Mouse (Mus musculus): ENCODE data around the gene Chst4.
"Not testable (repeated sequence)": the region's sequence is repeated elsewhere in the genome, so short reads cannot be mapped to it uniquely, and the experiment has no call there.

Chst4 gene

DNA sequence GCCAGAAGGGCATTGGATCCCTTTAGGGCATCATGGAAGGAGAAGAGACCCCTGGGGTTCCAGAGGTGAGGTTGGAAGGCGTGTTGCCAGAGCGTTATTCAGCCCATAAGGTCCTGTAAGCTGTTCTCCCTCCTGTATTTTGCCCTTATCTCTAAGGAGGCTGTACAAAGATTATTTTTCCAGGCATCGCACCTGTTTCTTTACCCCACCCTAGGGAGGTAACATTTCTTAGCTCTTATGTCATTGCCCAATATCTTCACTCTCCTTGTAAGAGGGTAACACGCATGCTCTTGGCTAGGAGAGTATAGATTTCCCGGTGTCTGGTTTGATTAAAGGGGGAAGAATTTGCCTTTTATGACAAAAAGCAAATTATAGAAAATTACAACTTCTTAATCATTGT, at the start of gene Chst4:
Gene Chst4 (minus strand): TSS at position 82 of the 400 bp plus-strand sequence.
- DNase-seq (ENCODE audit: low spot score in 2 of 2): no peak

DNA sequence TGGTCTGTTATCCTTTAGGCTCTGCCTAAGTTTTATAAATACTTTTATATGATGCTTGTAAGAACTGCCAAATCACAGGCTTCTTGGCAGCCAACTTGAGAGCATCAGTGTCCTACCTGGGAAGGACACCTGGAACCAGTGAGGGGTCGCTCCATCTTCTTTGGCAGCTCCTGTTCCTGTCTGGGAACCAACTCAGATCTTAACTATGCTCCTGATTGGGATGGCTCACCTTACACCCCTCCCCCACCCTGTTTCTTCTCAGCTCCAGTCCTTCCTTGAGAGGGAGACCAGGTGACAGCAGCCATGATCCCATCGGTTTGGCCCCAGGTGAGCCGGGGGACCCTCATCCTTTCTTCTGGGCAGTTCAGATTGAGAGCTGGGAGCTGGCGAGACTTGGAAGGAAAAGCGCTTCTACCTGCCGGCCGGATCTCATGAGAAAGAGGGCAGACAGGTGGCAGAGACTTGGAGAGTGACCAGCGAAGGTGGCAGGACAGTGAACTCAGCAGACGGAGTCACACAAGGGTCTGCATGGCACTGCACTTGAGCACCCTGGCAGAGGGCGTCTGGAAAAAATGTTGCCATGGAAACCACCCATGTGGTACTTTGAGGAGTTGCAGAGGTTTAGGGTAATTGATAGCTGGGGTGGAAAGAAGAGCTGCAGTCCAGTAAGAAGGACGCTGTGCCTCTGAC, 43.0 kb upstream of the Chst4 start:
- no peak for DNase-seq (ENCODE audit: low spot score in 2 of 2)

DNA sequence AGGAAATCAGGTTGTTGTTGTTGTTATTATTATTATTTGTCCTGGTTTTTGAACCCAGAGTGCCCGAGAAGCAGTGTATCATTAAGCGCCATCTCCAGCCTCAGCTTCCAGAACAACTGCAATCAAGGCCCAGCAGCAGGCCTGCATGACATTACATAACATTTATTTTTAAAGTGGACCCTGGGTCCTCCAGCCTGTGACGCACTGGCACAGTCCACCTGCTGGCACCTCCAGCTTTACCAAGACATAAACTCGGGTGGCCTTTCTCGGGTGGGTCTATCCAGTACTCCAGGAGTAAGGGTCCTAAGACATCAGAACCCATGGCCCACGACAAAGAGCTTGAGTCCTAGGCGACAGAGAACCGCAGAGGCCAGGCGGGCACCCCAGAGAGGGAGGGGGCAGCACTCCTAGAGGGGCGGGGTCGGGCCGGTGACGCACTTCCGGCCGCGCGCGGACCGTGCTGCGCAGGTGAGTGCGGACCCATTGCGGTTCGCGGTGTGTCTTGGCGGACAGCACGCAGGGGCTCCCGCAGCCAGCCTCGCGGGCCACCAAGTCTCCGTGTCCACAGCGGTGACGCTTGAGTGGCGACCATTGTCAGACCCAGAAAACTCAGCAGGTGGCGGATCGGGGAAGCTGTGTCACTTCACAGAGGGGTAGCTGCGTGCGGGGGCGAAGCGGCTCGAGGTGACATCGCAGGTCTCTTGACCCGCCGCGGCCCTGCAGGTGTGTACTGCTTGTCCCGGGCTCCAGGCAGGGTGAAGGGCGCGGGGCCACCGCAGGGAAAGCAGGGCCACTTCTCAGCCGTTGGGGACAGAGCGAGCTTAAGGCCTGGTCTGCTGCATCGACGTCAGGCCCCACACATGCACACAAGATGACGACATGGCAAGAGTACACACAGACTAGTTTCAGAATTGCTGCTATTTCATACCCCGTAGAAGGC, 40.0 kb upstream of the Chst4 start, which contains the start of gene Zfp612:
Gene Zfp612 (plus strand): TSS at position 465 of the 940 bp plus-strand sequence.
- DNase-seq (ENCODE audit: low spot score in 2 of 2): no peak

DNA sequence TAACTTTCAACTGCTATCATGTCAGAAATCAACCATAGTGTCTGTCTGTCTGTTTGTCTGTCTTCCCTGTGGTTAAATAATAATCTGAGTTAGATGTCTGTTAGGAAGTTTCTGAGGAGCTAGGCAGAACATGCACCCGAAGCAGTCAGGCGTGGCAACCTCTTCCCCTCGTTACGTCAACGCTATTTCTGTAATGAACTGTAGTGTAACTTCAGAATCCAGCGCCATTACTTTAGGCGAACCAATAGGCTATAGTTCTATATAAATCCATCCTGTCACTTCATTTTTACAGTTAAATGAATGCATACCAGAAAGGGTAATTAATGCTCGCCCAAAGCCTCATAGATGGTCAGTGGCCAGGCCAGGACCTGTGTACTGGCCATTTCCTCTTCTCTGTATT, 35.0 kb upstream of the Chst4 start:
- no peak for DNase-seq (ENCODE audit: low spot score in 2 of 2)

DNA sequence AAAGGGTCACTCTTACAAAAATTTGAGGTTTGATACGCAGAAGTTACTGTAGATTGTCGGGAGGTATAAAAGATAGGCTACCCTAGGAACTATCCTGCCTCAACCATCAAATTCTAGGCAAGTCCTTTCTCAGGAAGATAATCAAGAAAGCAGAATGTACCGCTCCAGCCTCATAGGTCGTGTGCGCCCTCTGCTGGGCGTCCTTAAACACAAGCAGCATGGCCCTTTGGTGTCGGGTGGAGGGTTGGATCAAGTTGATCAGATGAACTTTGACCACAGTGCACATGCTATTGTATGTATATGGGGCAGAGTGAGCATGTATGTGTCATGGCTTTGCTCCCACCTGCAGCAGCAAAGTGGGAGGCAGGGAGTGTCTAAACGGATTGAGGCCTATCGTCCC, 32.1 kb upstream of the Chst4 start:
- DNase-seq (ENCODE audit: low spot score in 2 of 2): peak in 1 of 2 experiments; percentile 21

DNA sequence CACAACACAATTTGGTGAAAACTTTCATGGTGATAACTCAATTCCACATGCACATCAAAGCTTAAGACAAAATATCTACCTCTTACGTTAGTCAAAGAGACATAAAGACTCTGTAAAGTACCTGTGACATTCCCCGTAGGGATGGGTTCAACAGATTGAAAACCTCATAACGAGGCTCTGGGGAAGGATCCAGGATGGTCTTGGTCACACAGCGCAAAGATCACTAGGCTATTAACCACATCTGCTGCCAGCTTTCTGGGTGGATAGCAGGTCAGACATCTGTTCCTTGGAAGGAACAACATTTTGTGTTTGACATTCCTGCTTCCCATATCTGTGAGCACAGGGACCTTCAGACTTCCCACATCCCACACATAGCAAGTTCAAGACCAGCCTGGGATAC, 30.2 kb upstream of the Chst4 start:
- no peak for DNase-seq (ENCODE audit: low spot score in 2 of 2)

DNA sequence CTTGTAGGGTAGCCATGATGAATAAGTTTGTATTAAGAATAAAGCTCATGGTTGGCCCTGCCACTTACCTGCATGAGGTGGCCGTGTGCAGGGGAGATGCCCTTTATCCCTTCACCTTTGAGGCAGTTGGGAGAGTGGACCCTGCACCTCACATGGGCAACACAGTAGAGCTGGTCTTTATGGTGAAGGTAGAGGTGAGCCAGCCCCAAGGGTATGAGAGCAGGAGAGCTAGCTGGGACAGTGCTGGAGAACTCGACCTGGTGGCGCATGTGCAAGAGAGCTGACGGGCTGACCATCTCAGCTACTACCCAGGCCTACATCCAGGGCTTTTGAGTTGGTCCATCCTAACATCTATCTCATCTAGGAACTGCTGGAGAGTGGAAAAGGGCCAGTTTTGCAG, 26.1 kb upstream of the Chst4 start:
- no peak for DNase-seq (ENCODE audit: low spot score in 2 of 2)

DNA sequence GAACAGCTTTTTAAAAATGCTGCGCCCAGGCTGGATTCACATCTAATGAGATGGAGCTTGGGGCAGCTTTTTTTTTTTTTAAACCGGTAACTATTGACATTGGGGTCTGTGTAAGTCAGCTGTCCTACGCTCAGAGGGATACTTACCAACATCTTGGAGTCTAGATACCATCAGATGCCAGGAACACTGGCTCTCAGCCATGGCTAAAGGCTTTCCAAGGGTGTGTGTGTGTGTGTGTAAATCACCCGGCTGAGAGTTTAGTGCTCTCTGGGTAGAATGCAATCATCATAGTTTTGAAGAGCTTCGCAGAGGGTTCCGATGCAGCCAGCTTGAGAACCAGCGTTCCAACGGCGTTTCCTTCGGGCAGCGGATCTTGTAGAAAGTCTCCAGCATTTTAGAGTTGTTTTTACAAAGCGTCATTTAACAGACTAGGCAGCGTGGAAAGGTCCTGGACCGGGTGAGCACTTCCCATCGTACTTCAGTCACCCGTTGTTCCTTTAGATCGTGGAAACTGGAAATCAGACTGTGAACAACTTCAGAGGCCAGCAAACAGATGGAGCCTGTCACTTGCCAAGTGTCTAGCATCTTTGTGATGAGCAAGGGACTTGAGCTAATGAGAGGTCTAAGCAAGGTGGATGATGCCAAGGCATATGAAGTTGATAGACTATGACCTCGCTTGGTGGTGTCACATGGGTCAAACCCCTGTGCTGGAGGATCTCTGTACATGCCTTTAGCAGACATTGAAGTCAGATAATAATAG, 25.2 kb upstream of the Chst4 start:
- no peak for DNase-seq (ENCODE audit: low spot score in 2 of 2)

DNA sequence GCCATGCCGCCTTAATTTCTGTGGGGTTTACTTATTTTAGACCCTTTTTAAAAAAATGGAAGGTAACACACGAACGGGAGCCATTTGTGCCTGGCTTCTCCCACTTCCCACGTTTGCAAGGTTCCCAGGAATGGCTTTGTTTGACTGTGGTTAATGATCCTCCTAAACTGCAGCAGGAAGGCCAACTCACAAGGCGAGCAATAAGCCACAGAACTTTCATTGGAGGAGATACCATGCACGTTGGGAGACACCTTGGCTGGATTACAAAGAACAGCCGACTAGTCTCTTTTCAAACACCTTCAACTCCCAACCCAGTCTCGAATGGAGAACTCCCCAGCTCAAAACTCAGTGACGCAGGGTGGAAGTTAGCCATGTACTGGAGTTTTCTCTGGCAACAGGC, 24.6 kb upstream of the Chst4 start:
- no peak for DNase-seq (ENCODE audit: low spot score in 2 of 2)

DNA sequence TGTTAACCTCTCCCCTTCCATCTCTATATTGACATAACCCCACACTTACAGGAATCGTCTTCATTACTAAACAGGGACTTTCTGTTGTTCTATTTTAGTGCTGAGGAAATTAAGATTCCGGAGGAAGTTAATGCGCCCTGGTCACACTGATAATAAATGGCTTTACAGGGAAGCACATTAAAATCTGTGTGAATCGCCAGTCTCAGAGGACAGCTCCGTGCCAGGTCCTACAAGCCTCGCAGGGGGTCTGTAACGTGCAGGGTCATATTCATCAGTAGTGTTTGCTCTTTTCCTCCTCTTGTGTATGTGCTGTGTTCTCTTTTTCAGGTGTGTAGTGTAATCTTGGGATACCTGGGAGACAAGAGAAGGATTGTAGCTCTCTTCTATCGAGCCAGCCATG, 18.7 kb upstream of the Chst4 start:
- DNase-seq (ENCODE audit: low spot score in 2 of 2): no peak

DNA sequence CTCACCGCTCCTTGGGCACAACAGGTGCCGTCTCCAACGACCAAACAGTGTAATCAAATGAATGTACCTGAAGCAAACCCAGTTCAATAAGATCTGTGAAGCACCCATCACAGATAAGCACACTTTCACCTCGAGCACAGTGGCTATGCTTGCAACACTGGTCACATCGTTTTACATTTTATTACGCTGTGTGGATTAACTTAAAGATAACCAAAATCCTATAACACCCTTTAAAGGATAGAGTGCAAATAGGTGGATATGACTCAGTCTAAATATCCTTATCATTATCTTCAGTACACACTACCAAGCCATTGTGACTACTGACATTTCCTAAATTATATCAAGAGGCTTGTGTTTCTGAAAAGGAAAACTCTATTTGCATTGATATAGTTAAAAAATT, 11.7 kb upstream of the Chst4 start:
- DNase-seq (ENCODE audit: low spot score in 2 of 2): no peak

DNA sequence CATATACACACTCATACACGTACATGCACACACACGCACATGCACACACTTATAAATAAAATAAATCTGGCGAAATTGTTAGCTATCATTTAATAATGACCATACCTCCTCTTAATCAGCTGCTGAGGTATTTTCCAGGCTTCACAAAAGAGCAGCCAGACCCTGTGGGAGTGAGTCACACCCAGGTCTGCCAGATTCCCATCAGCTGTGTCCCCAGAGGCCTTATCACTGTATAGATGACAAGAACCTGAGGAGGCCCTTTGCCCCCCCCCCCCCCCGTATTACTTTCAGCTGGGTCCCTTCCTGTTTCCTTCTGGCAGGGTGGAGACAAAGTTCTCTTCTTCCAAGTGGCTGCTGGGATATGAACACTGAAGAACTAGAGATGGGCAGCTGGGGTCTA, 969 bp upstream of the Chst4 start:
- DNase-seq (ENCODE audit: low spot score in 2 of 2): no peak

DNA sequence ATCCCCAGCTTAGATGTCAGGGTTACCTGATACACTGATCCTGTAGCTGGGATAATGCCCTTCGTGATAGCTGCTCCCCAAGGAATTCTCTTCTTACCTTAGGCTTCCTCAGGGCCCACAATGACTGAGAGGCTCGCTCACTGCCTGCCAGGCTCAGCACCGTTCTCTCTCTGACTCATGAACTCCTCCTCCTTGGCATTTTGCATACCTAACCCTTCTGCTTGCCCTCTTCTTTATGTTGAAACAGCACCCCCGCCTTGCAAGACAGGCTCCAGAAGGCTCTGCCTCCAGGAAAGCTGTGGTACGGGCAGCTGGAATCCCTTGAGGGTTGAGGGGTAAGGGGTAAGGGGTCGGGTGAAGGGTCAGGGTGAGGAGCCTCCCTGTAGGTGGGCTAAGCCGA, 324 bp downstream of the Chst4 start:
- DNase-seq (ENCODE audit: low spot score in 2 of 2): no peak

DNA sequence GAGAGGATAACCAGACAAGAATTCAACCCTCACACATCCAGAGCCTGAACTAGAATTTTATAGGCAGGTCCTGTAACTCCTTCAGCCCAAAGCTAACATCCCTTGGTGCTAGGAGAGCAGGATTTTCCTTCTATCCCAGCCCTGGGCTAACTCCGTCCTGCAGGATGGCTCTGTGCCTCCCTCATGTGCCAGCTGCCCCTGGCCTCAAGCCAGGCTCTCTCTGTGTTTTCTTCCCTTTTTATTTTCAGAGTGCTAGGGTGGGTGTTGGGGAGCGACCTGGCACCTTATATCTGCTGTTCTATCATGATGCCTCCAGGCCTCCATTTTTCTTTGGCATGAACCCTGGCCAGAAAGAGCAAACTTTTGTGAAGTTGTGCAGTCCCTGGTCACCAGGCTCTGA, 3.4 kb downstream of the Chst4 start:
- DNase-seq (ENCODE audit: low spot score in 2 of 2): no peak

DNA sequence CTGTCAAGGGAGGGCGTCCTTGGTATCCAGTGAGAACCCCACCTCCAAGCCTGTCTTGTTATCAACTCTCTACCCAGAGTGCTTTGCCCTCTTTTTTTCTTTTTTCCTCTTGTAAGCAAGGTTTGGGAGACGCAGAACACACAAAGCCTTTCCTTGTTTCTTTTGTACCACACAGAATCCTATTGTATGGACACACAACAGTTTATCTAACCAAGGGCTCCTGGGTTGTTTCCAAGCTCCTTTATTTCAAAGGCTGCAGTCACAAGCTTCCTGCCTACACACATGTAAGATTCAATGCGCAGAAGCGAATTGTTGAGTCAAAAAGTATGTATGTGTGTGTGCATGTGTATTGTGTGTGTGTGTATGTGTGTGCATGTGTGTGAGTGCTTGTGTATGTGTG, 5.2 kb downstream of the Chst4 start:
- no peak for DNase-seq (ENCODE audit: low spot score in 2 of 2)

DNA sequence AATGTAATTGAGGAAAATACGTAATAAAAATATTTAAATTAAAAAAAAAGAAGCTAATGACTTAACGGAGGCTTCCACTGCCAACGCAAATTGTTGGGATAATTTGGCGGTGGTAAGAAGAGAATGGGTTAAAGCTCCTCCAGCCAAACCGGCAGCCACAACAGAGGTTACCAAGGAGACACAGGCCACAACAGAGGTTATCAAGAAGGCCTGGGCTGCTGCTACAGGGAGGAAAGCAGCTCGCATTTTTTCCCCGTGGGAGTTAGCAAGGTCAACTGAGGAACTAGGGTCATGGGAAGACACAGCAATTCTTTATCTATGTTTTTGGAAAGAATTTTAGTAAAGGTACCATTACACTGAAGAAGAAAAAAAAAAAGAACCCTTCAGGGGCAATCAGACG, 5.8 kb downstream of the Chst4 start:
- DNase-seq (ENCODE audit: low spot score in 2 of 2): not testable (repeated sequence)

DNA sequence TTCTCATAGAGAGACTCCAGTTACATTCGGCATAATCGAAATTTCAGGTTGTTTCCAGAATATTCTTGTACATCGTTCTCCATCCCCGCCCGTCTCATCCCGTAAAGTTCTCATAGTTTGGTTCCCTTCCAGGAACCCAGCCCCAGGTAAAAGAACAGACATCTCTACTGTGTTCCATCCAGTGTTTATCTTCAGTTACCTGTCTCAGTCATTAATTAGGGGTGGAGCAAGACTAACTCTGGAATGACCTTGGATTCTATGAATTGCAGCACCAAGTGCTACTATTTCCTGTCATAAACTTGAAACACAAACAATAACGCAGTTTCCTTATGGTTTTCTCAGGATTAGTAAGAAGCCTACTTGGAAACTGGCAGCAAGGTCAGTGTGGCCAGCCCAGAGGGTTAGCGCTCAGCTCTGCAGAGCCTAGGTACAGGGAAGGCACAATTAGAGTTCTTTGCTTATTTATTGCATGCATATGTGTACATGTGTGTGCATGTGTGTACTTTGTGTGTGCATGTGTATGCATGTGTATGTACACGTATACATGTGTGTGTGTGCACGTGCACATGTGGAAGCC, 16.7 kb downstream of the Chst4 start:
- no peak for DNase-seq (ENCODE audit: low spot score in 2 of 2)

DNA sequence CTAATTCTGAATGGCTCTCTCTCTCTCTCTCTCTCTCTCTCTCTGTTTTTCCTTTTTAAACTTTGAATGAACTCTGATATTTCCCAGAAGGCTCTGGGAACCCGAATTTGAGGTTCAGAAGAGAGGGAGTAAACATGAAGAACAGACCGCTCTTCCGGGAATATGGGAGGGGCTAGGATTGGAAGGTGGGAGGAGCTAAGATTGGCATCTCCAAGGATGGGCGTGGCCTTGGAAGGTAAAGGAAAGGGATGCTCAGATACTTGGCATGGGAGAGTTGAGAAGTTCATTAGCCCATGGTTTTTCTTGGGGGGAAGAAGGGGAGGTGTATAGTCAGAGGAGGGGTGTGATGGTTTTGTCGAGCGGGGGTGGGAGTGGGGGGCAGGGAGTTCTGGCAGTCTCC, 17.5 kb downstream of the Chst4 start:
- no peak for DNase-seq (ENCODE audit: low spot score in 2 of 2)

DNA sequence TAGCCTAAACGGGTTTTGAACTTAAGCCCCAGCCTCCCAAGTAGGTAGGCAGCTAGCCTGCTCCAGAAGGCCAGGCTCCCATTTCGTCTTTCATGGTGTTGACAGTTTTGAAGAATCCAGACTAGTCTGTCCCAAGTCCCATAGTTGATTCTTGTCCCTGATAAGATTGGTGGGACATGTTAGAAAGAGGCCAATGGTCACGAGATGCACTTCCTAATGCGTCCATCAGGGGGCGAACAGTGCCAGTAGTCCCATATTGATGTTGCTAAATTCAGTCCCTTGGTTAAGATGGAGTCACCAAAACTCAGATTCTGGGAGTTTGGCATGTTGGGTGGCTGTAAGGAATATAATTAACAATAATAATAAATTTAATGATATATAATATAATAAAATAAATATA, 28.7 kb downstream of the Chst4 start:
- DNase-seq (ENCODE audit: low spot score in 2 of 2): peak in 1 of 2 experiments; percentile 18

DNA sequence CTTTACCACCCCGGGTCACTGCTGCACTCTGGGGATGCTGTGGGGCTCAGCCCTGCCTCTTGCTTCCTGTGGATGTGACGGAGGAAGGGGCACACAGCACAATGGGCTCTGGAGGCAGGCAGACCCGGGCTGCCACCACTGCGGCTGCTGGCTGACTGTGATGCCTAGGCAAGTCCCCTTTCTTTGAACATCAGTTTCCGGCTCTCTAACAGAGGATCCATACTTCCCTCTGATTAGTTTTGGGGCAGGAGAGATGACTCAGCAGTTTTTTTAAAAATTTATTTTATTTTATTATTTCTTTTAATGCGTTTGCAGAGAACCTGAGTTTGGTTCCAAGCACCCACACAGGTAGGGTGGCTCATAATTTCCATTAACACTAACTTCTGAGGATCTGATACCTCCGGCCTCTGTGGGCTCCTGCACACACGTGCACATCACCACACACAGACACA, 30.5 kb downstream of the Chst4 start:
- no peak for DNase-seq (ENCODE audit: low spot score in 2 of 2)

DNA sequence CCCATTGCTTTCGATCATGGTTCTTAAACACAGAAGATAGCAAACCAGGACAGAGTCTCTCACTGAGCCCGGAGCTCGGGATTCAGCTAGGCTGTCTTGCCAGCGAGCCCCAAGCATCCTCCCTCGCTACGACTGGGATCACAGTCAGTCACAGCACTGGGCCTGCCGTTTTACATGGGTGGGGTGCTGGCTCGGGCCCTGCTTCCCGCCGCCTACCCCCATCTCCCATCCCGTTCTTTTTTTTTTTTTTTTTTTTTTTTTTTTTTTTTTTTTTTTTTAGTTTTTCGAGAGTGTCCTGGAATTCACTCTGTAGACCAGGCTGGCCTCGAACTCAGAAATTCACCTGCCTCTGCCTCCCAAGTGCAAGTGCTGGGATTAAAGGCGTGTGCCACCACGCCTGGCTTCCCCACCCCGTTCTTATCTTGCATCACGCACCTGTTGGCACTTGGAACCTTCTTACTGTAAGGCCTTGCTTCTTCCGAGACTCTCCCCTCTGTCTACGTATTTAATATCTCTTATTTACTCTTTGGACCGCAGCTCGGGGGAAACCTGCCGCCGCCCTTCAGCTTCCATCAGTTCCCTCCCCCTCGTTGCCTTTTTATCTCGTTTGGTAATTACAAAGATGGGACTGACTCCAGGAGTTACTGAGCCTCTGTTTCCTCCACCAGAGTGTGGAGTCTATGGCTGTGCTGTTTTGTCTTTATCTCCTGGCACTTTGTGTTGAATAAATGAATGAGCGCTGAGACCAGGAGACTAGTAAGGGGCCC, 31.1 kb downstream of the Chst4 start:
- no peak for DNase-seq (ENCODE audit: low spot score in 2 of 2)

Measured in spleen, postnatal 4 days (tissue).